Mouse (Mus musculus) right cerebral cortex, adult 18-20 months (tissue): Measurements from ENCODE around the gene Susd1.
"Not testable (repeated sequence)": the region's sequence is repeated elsewhere in the genome, so short reads cannot be mapped to it uniquely, and the experiment has no call there.

Source experiments
- DNase-seq: peaks from one replicate; pipeline ENCODE4 v3.0.0; 2022; ENCODE audit warnings: mixed read lengths

The Susd1 gene

GRCm38 (mm10) chr4:59319136-59319941, 119.1 kb downstream of the Susd1 start:
- DNase-seq: no peak

GRCm38 (mm10) chr4:59318602-59319001, 119.8 kb downstream of the Susd1 start:
- DNase-seq: no peak

- DNase-seq: no peak
Measured at GRCm38 (mm10) chr4:59315553-59316405, 122.7 kb downstream of the Susd1 start.

GRCm38 (mm10) chr4:59314939-59315552, 123.4 kb downstream of the Susd1 start:
- no peak for DNase-seq

- no peak for DNase-seq
Measured at GRCm38 (mm10) chr4:59312945-59313344, 125.5 kb downstream of the Susd1 start.

- DNase-seq: no peak
Measured at GRCm38 (mm10) chr4:59310590-59310989, 127.8 kb downstream of the Susd1 start.

DNA sequence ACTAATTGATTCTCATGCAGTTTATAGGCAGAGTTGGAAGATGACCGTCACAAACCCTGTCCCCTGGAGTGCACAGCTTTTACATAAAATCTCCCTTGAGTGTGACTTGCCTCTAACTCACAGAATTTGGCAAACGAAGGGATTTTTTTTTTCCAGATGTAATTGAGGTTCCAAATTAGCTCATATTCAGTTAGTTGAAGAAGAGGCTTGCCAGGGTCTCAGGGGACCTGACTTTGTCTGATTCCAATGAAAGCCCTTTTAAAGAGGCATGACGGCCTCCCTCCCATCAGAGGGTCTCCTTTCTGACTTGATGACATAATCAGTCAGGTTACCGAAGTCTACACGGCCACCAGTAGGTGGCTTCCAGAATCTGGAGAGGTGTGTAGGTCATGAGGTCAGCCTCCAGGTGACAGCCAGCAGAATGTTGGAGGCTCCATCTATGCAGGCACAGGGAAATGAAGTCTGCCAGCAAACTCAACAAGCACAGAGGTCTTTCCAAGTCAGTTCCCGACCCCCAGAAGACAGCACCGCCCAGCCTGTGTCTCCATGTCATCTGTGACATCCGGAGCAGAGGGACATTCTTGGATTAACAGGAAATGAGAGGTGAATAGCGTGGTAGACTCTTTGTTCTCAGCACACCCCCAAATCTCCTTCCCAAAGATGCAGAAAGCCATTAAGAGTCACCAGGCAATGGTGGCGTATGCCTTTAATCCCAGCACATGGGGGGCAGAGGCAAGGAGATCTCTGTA, 130.4 kb downstream of the Susd1 start:
- DNase-seq: no peak

GRCm38 (mm10) chr4:59302387-59302786, 136.0 kb downstream of the Susd1 start:
- no peak for DNase-seq

DNA sequence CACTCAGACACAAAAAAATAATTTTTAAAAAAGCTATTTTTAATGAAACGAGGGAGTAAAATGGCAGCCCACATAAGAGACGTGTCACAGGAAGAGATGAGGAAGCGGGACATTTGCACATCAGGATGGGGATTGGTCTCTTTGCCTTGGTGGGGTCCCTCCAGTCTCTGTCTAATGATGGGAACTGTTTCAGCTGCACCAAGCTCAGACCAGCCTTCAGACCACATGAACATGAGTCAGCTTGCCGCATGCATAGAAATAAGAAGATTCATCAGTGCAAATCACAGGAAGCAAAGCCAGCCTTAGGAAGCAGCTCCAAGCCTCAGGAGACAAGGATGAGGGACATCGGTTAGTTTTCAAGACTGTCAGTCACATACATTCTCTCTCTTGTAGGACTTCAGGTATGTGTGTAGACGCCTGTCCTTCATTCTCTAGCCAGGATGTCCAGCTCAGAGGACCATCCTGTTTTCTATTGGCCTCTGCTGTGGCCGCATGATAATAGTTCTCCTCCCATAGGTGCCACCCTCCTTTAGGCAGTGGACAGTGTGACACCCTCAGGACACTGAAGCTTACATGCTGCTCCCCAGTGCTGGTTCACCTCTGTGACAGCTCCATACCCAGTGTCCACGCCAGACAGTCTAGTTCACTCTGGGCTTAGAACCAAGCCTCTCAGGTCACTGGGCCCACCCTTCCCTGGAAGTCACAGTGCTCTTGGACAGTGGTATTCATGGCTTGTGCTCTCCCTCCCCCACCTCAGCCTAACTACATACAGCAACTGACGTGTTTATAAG, 137.2 kb downstream of the Susd1 start:
- DNase-seq: no peak

GRCm38 (mm10) chr4:59298719-59299496, 139.5 kb downstream of the Susd1 start:
- DNase-seq: no peak

- DNase-seq: no peak
Measured at GRCm38 (mm10) chr4:59295127-59295526, 143.3 kb downstream of the Susd1 start.

GRCm38 (mm10) chr4:59294661-59295060, 143.8 kb downstream of the Susd1 start:
- DNase-seq: no peak

GRCm38 (mm10) chr4:59291914-59292718, 146.3 kb downstream of the Susd1 start:
- DNase-seq: no peak

- DNase-seq: no peak
Measured at GRCm38 (mm10) chr4:59290972-59291576, 147.4 kb downstream of the Susd1 start.

DNA sequence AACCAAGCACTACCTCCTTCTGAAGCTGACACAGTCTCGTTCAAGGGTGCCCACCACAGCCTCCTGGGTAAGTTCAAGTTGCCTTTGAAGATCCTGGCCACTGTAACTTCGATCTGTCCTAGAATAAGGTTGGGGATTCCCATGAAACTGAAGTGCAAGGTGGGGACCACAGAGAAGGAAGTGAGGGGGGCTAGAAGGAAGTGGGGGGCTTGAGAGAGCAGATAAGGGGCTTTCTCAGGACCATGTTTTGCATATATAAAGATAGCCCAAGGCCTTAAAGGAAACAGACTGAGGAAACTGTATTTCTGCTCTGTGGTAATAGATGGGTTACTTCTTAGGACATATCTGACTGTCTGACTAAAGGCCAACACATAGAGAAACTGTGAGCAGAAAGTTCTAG, 151.3 kb downstream of the Susd1 start:
- DNase-seq: no peak

DNA sequence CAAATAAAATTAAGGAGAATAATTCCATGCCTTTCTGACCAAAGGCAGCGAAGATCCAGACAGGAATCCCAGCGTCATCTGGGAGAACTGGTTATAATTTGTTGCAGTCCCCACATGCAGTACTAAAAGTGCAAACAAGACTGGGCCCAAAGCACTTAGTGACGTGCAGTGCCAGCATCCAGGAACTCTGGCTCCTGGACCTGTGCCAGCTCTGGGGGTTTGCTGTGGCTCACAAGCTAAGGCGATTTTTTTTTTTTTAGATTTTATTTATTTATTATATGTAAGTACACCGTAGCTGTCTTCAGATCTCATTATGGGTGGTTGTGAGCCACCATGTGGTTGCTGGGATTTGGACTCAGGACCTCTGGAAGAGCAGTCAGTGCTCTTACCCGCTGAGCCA, 152.1 kb downstream of the Susd1 start:
- not testable (repeated sequence) for DNase-seq

DNA sequence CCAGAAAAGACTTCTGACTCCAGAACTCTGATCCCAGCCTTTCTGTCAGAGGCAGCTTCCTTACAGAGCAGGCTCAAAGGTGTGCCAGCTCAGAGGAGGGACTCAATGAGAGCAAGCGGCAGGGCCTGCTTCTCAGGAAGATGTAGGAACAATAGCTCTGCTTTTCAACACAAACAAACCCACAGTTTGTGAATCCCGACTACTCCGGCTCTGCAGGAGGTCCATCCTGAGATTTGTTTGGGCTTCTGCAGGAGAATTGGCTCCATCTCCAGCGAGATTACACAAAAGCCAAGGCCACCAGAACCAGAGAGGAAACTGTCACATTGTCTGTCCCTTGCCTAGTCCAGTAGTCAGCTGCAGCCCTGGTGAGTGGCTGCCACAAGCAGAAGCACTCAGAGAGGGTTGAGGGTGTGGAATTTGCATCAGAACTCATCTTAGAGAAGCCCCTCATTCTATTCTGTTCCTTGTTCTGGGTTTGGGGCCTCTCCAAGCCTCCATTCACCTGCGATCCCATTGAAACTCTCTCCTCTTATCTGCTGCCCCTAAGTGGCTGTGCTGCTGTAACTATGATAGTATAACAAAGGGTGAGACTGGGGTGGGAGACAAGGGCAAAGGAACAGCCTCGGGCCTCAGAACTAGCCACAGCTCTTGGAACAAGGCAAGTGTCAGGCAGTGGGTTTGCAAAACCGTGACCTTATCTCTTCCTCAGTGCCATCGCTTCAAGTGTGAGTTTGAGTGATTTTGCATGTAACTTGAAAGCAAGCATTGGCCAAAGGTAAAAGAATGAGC, 155.5 kb downstream of the Susd1 start:
- no peak for DNase-seq

DNA sequence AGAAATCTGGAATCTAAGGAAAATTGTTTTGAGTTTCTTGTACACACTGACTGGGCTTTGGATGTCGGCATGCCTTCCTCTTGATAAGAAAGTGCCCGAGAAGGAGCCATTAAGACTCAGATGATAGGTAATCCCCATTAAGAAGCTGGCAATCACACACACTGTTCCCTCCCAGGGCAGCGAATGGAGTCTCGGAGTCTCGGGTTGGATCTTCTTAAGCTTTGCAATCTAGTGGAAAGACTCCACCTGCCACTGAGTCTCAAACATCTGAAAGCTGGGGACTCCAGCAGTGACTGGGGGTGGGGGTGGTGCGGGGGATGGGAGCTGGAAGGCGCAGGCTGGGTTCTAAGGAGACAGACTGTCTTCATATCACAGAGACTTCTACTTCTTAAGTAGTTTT, 156.3 kb downstream of the Susd1 start:
- DNase-seq: no peak

DNA sequence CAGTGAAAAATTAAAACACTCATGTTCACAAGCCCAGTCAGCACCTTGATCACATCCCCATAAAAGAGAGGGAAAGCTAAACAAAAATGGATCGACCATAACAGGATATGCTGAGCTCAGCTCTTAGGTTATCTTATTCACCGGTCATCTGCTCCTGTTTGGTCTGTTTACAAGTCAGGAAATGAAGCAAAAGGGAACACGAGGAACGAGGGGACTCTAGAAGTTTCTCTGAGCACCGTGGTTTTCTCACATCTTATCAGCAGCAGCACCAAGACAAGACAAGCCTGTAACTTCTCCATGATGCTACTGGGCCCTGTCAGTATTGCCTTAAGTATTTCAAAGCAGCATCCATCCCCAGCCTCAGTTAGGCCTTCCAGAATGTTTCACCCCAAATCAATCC, 157.6 kb downstream of the Susd1 start:
- no peak for DNase-seq
